Mouse (Mus musculus): ENCODE measurements around the gene Zdhhc3.

GRCm38 (mm10) chr9:123113931-123114330 is 926 bp upstream of the Zdhhc3 start:
- no peak for TF ChIP-seq CTCF (IDR thresholded peaks at IDR 0.05; ENCODE audit: low read depth)
- no peak for TF ChIP-seq EP300 (IDR thresholded peaks at IDR 0.05; ENCODE audit: low read depth)

Data from heart, postnatal 0 days (tissue).